Mouse (Mus musculus): ENCODE measurements around the gene Tssc4.

GRCm38 (mm10) chr7:143073086-143073485, 4.0 kb downstream of the Tssc4 start:
- TF ChIP-seq CTCF (IDR thresholded peaks at IDR 0.05; ENCODE audit: borderline replicate concordance, control insufficient read depth, extremely low read depth, insufficient read depth, low read length, poor library complexity) (no peak), POLR2A (IDR thresholded peaks at IDR 0.05; ENCODE audit: control insufficient read depth, extremely low read depth, insufficient read depth, low read length, poor library complexity) (no peak)
